Mouse (Mus musculus): ENCODE results near the gene Ldb2.

Gene Ldb2

GRCm38 (mm10) chr5:44719872-44720271 lies 79.6 kb downstream of the Ldb2 start:
- no peak for DNase-seq (ENCODE audit: extremely low spot score, low read depth, low spot score)

DNA sequence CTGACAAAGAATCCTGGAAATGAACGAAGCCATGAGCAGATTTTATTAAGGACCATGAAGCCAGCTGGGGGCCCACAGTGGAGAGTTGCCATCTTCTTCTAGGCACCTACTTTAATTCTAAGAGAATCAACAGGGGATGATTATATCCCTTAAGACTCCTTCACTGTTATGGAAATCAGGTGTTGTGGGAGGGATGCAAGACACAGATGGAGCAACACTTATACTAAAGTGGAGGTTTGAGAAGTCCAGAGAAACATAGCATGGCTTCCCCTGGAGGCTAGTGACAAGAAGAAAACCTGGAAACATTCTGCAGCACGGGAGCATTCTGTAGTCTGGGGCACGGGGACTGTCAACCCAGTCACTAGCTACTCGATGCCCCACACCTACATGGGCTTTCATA lies 85.0 kb downstream of the Ldb2 start:
- DNase-seq (ENCODE audit: extremely low spot score, low read depth, low spot score), result no peak

GRCm38 (mm10) chr5:44713181-44713789 lies 86.2 kb downstream of the Ldb2 start:
- no peak for DNase-seq (ENCODE audit: extremely low spot score, low read depth, low spot score)

GRCm38 (mm10) chr5:44711211-44711610 lies 88.3 kb downstream of the Ldb2 start:
- no peak for DNase-seq (ENCODE audit: extremely low spot score, low read depth, low spot score)

DNA sequence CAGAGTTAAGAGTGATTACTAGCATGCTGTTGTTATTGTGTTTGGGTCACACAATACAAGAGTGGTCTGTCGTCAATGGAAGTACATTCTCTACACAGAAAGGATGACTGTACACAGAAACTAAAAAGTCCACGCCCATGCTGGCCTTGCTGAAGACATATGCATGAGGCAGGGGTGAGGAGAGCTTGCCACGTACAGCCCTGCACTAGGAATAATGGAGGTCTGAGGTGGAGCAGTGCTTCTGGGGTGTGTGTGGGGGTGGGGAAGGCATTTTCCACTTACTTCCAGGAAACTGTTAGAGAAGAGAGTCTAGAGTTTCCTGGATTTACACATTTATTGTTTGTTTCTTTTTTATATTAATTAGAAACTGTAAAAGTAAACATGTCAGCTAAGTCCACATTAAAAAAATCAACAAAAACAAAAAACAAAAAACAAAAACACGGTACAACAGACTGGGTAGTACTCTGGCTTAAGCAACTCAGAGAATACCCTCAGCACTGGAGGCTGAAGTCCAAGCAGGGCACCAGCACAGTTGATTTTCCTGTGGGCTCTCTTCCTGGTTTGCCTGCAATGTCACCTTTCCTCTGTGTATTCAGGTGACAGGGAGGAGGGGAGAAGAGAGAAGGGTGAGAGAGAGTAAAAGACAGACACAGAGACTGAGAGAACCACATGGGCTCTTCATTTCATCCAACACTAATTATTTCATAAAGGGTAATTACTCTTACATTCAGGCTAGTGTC lies 89.2 kb downstream of the Ldb2 start:
- DNase-seq (ENCODE audit: extremely low spot score, low read depth, low spot score), result no peak

DNA sequence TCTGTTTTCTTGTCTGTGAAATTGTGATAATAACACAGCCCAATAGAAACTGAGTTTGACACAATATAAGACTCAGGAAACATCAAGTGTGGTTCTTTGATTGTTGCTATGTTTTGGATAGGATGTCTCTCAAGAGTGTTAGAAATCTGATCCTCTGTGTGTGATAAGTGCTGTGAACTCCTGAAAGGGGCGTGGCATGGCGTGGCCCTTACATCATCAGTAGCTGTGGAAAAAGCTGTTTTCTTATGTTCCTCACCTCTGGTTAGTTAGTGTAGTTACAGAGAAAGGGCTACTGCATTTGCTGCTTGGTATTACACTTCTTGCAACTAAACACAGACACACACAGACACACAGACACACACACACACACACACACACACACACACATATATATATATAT lies 90.2 kb downstream of the Ldb2 start:
- no peak for DNase-seq (ENCODE audit: extremely low spot score, low read depth, low spot score)

DNA sequence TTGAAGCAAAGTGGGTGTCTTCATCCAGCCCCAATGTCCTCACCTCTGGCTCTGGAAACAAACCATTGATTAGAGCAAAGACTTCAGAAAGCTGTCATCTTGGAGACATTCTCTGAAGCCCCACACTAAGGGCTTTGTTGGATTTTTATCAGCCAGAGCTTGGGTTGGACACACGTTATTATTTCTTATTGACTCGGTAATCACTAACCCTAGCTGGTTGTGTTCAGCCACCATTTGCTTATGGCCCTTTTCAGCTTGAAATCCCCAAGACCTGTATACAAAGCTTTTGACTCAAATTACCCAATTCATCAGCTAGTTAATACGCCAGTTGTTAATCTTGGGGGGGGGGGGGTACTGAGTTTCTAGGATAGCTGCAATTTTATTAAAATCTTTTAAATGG lies 91.5 kb downstream of the Ldb2 start:
- DNase-seq (ENCODE audit: extremely low spot score, low read depth, low spot score), result no peak

DNA sequence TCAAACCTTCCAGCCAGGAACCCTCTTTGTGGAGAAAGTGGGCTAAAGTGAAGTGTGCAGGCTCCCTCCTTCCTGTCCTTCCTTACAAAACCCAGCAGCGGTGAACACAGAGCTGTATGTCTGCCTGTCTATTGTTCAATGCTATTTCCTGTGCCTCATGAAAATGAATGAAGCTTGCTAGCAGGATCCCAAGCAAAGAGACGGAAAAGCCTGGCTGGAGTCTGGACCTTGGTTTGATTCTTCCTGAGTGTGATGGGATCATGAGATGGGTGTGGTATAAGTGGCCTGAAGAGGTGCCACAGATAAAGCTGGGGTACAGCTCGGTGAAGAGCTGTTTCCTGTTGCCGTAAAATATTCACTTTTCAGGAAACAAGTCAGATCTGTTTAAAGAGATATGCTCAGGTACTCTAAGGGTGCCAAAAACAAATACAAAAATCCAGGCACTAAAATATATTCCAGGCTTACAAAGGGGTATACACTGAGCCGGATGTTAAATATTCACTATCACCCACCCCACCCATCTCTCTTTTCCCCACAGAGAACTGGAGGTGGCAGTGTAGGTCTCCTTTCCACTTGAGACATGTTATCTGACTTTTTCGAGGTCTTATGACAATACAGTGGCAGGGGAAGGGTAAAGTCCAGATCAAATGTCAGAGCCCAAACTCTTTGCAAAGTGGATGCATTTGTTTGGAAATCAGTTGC lies 92.3 kb downstream of the Ldb2 start:
- DNase-seq (ENCODE audit: extremely low spot score, low read depth, low spot score), result no peak

DNA sequence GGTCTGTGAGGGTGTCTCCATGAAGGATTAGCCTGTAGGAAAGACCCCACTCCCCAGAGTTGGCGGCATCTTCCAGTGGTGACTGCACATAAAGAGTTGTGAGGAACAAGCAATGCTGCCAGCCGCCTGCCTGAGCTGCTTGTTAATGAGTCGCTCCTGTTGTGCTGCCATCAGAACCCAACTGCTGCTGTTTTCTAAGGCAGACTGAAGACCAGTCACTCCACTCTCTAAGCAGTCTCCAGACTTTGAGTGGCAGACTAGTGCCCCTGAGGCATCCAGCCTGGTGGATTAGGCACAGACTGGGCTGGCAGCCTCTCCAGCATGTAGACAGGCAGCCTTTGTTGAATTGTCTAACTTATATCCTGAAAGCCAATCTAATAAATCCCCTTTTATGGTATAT lies 101.5 kb downstream of the Ldb2 start:
- no peak for DNase-seq (ENCODE audit: extremely low spot score, low read depth, low spot score)

DNA sequence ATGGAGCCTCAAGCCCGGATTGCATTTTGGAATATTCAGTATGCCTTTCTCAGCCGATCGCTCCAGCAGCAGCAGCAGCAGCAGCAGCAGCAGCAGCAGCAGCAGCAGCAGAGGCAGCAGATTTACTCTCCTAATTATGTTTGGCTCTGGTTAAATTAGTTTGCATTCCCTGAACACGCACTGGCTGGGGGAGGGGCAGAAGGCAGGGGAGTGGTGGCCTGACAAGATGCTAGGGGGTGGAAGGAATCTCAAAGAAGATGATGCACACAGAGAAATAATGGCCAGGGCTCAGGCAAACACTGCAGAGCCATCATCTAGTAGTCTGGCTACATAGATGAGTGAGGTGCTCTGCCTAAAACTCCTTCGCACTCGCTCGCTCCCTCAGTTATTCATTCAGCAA lies 102.9 kb downstream of the Ldb2 start:
- no peak for DNase-seq (ENCODE audit: extremely low spot score, low read depth, low spot score)

- no peak for DNase-seq (ENCODE audit: extremely low spot score, low read depth, low spot score)
Observed at GRCm38 (mm10) chr5:44693674-44694073, 105.8 kb downstream of the Ldb2 start.

DNA sequence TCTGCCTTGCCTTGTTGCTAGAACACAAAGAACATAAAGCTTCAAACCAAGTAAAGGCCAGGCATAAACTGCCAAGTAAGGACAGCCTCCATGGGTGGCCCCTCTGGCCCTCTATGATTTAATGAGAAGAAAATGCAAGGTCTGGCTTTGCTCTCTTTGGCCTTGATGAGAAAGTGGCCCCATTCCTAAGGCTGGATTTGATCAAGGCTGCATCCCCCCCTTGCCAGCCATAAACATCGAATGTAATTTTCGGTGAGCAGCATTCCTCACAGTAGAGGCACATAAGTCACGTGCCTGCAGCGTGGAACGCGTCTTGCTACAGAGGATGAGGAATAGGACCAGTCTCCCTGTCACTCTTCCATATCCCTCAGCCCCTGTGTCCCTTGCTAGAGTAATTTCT lies 113.1 kb downstream of the Ldb2 start:
- peak; percentile 42 for DNase-seq (ENCODE audit: extremely low spot score, low read depth, low spot score)

DNA sequence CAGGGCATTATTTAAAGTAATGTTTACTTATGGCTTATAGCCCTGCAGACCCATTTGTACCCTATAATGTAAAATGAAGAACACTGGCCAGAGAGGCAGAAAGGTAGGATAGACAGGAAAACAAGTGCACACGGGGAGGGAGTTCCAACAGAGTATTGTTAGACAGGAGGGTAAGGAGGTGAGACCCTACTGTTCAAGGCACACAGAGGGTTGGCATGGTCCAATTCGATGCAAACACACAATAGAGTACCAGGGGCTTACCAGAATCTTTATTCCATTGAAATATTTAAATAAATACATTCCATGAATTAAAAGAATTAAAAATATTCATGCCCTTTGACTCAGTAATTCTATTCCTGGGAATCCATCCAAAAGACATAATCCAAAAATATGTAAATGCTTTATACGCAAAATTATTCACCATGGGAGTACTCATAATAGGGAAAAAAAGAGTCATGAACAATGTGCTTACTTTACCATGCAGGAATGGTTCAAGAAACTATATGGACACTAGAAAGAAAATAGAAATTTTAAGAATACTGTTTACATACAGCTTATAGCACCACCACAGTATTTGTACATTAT lies 118.3 kb downstream of the Ldb2 start:
- DNase-seq (ENCODE audit: extremely low spot score, low read depth, low spot score), result no peak

DNA sequence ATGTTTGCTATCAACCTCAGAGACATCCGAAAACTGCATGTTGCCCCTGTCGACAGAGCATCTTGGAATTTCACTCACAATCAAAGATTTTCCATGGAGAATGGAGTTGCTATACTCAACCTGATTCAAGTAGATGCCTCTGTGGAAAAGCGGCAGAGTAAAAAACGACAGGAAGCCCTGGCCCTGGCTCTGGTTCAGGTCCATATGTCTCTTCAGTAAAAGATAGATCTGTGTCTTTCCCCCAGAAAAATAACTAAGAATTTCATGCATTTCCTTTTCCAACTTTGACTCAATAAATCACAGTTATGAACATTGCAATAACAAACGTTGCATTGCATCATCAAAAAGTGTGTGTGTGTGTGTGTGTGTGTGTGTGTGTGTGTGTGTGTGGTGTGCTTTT lies 121.7 kb downstream of the Ldb2 start:
- DNase-seq (ENCODE audit: extremely low spot score, low read depth, low spot score), result no peak

DNA sequence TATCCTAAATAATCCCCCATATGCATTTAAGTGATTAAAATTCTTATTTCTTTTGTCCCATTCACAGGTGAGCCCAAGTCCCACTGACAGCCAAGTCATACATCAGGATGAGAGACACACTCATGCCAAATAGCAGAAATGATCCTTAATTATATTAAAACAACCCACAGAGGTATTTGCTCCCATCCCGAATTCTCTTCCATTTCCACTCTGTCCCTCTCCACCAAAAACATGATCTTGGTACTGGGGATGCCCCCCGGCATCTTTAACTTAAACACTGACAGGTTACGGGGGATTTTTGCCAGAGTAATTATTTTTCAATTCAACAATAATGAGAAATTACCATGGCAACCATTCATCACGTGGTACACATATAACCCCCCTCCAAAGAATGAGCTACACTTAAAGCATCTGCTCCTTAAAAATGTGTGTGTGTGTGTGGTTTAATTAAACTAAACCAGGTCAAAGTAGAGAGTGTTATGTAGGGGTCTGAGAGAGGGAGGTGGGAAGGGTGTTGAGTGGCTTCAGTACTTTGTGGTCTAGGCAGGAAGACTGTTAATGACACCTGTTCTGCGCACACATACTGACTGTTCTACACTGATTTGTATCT lies 123.2 kb downstream of the Ldb2 start:
- no peak for DNase-seq (ENCODE audit: extremely low spot score, low read depth, low spot score)

GRCm38 (mm10) chr5:44670336-44670735 lies 129.1 kb downstream of the Ldb2 start:
- no peak for DNase-seq (ENCODE audit: extremely low spot score, low read depth, low spot score)

GRCm38 (mm10) chr5:44667907-44668306 lies 131.6 kb downstream of the Ldb2 start:
- no peak for DNase-seq (ENCODE audit: extremely low spot score, low read depth, low spot score)

DNA sequence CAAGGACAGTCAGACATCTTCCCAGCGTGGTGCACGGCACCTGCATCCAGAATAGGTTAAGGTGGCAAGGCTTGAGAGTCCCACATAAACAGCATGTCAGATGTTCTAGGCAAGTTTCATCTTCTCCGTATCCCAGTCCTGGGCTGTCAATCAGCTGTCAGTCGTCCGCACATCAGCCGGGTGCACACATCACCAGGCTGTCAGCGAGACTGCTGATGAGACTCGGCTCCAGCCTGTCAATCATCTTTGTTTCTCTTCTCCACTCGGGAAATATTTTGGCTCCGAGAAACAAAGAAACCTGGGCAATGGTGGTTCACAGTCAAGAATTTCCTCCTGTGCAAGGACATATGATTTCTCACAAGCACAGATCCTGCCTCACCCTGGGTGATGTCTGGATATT lies 132.1 kb downstream of the Ldb2 start:
- no peak for DNase-seq (ENCODE audit: extremely low spot score, low read depth, low spot score)

DNA sequence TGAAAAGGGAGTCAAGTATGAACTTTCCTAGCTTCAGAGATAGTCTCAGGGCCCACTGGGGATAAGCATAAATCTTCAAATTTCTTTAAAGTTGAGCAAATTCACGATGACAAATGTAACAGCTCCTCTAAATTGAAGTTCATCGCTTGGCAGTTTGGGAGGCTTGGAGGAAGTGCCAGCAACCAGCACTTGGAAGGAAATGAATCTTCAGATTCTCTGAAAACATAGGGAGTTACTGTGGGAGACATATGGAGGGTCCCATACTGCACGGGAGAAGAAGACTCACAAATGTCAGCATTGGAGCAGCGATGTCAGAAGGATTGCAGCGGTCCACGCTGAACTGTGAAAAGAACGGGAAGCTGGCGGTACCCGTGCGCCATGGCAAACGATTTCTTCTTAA lies 139.8 kb downstream of the Ldb2 start:
- no peak for DNase-seq (ENCODE audit: extremely low spot score, low read depth, low spot score)

DNA sequence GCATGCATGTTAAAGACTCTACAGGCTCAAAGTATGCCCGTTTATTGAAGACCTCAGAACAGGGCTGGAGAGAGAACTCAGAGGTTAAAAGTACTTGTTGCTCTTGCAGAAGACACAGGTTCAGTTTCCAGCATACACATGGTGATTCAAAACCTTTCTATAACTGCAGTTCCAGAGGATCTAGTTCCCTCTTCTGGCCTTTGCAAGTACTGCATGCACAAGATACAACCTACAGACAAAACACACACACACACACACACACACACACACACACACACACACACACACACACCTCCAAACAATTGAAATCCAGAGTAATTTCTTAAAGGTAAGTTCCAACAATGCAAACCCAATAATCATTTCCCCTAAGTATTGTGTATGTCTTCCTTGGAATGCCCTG lies 142.8 kb downstream of the Ldb2 start:
- DNase-seq (ENCODE audit: extremely low spot score, low read depth, low spot score), result no peak

DNA sequence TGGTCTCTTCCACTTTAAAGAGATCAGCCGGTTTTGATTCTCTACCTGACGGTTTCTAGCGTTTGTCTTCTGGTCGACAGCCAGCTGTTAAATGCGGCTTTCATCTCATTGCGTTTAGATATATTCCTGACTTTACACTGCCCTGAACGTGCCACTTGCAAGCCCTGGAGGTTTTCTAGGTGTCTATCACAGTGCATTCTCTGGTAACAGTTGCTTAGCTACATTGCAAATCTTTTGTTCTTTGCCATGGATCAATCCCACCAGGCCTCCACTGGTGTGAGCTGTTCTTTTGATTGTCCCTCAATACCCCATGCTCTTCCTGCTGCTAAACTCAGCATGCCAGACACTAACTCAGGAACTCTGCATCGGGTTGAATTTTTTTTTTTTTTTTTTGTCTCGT lies 145.1 kb downstream of the Ldb2 start:
- DNase-seq (ENCODE audit: extremely low spot score, low read depth, low spot score), result no peak

DNA sequence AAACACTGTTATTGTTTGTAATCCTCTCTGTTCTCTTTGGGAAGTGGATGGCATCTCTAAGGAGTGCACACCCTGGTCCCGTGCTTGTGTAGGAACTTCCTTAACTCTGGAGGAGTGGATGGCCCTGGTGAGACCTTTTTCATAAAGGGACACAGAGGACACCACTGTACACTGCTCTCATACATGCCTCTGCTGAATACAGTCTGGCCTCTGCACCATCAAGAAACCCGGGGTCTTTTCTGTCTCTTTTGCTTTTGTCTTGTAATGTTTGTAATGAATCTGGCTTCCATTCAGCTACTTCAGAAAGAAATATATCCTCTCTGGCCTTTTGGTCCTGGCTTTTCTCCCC lies 152.7 kb downstream of the Ldb2 start:
- no peak for DNase-seq (ENCODE audit: extremely low spot score, low read depth, low spot score)

Measured in hindlimb bud, embryonic 11.5 days (tissue).